Mouse (Mus musculus) heart, postnatal 4 days (tissue): Measurements from ENCODE around the gene Ptgdr2. TPM values are rescaled to one million over a fixed set of nuclear protein-coding genes. Genes with fewer than 3 reads are reported as not detected.
A peak's percentile ranks its signal among the peaks of the same experiment; 100 is the strongest.

Source experiments
- DNase-seq: peaks from one replicate; pipeline ENCODE4 v3.0.0; 2021
- total RNA-seq, 2 experiments: library from RNA; stranded (reverse); gene quantifications; 2 replicates each; pipeline ENCODE4 v1.2.3; 2021

Ptgdr2 gene
- total RNA-seq, result under 1 TPM; 0.09 to 0.12 TPM

DNA sequence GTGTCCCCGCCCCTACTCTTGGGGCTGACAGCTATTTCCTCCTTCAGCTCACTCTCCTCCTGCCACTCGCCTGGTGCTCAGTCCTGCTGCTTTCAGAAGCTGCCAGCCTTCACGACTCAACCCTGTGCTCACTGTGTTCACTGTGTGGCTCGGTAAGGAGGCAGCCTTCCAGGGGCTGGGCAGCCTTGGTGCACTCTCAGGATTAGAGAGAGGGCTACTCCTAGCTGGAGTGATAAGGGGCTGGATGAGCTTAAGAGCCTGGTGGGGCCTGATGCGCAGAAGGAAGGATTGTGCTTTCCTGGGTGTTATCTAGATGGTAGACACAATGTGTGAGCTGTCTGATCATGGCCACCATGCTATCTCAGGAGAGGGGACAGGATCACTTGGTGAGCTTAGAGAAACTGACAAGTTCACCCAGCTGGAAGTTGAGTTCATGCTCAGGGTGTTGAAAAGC is at the start of gene Ptgdr2:
Ptgdr2 (plus strand) TSS at position 51 of the 454 bp plus-strand sequence.
- no peak for DNase-seq

DNA sequence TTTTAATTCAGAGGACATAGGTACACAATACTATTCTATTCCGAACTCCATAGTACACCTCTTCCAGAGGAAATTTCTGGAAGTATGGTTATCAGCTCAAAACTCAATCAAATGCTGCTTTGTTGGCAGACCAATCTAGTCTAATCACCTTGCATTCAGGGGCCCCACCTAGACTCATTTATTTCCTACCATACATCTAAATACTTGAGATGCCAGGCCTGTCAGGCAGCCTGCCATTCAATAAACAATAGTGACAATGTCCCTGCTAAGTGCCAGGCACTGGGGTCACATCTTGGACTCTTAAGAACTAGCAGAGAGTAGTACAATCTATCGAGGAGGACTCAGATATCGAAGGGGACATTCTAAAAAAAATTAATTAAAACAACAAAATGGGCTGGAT is 44.8 kb upstream of the Ptgdr2 start:
- DNase-seq, result no peak

DNA sequence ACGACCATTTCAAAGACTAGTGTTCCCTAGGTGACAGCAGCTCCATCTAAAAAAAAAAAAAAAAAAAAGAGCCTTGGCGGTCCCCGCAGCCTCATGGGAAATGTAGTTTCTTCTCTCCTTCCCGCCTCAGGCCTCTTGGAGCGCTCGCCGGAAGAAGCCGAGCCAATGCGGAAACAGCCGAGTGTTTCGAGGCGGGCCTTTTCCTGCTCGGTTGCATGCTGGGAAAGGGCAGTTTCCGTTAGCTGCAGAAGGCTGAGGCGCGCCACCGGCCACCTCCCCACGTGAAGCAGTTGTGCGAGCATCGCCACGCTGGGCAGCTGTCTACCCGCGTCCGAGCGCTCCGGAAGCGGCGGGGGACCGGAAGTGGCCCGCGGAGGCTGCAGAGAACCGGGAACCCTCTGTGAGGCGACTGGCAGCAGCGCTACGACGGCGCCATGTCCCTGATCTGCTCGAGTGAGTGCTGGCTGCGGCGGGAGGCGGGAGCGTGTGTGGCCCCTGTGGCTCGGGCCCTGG is 41.9 kb upstream of the Ptgdr2 start, which contains the start of gene Prpf19:
Prpf19 (plus strand) TSS at position 216 of the 513 bp plus-strand sequence.
- peak; percentile 98 for DNase-seq

DNA sequence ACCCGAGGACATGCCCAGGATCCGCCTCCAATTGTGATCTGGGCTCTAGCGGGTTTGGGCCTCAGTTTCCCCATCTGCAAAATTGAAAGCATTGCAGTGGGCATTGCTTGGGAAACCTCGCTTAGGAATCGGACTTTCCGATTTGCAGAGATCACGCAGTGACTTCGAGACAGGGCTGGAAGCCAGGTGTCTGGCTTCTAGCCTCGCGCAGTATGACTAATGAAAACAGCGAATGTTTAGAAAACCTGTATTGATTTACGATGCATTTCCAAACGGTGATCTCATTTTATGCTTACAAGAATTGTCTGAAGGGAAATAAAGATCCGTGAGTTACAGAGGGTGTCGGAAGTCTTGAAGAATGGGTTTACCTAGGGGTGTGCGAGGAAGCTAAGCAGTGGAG is 41.3 kb upstream of the Ptgdr2 start:
- DNase-seq, result no peak

DNA sequence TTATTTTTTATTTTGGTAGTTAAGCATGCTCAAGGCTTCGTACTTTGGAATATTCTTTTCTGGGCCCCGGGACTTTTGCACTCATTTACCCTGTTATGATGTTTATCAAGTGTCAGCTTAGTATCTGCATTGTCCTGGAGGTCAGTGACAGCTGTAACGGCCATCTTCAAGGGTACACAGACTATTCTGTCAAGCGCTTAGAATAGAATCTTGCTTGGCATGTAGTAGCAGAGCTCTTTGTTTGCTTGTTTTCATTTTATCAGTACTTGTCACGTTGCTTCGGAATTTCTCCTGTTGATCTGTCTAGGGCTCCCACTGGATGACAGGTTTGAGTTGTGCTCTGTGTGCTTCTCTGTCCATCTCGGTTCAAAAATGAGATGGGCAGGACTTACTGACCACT is 40.1 kb upstream of the Ptgdr2 start:
- DNase-seq, result no peak

DNA sequence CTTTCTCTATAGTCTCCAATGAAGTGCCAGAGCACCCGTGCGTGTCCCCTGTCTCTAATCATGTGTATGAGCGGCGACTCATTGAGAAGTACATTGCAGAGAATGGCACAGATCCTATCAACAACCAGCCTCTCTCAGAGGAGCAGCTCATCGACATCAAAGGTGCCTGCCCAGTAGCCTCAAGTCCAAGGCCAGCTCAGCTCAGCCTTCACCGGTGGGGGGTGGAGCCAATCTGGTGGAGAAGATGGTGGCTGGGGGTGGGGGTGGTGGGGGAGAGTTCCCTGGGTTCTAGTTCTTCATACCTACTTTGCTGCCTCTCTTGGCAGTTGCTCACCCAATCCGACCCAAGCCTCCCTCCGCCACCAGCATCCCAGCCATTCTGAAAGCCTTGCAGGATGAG is 39.5 kb upstream of the Ptgdr2 start:
- no peak for DNase-seq

DNA sequence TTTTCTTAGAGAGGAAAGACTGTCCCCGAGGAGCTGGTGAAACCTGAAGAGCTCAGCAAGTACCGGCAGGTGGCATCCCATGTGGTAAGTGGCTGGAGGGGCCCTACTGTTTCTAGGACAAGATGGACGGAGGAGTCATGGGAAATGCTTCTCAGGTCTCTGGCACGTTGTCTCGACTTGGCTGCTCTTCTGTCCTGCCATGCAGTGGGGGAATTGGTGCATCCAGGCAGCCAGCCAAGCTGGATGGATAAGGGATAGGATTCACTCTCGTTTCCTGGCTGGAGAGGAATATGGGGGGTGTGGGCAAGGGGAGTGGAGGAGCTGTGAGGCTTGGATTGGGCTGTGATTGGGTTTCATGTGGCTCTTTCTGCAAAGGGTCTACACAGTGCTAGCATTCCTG is 36.6 kb upstream of the Ptgdr2 start:
- DNase-seq, result peak; percentile 78

DNA sequence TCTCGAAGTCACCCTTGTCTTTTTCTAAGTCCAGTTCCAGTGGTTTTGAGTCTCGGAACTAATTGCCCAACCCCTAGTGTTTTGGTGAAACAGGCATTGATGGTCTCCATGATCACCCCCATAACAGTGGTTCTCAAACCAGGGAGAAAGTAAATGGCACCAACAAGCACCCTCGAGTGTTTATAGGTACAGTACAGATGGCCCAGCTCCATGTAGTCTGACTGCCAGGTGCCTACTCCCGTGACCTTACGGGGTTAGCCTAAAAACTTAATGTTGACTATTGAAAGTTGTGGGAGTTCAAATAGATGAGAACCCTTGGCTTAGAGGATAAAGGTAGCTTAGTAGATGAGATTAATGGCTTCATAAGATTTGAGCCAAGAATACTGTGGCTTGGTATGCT is 35.9 kb upstream of the Ptgdr2 start:
- no peak for DNase-seq

DNA sequence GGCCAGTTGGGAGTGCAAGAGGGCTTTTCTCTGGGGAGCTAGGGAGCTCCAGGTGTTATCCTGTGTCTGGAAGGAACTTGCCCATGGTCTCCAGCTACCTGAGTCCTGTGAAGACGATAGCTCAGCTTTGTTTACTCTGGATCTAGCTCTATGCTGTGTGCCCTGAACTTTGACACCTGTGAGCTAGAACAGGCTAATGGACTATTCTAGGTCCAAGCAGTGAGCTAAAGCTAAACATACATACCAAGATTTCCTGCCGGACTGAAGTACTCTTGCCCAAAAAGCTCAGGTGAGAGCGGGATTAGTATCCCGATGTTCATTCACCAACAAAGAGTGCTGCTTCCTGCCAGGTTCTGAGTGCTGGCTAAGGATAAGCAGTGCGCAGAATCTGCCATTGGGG is 32.4 kb upstream of the Ptgdr2 start:
- DNase-seq, result no peak

DNA sequence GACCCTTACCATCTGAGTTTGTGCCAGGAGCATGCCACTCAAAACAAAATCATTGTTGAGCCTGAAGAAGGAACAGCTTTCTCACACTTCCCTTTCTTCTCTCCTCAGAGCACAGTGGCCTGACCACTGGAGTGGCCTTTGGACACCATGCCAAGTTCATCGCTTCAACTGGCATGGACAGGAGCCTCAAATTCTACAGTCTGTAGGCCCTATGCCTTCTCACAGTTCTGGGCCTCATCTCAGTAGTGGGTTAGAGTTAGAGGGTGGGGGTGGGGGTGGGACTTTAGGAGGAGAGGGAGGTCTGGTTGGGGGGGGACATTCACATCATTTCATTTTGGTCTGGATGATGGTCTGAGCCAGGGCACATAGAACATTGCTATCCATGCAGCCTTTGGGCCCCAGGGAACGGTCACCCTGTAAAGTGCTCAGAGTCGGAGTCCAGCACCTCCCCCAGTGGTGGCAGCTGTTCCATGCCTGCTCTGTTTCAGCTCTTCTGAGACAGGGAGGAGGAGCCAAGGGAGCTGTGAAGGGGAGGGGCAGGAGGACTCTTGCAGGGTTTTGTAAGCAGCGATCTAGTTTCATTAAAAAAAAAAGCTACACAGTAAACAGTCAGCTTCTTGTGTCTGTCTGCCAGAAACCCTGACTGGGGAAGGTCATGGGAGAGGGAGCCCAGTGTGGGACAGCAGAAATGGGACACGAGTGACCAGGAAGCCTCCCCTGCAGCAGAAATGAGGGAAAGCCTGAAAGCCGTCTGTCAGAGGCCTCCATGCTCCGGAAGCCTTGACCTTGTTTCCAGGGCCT is 31.8 kb upstream of the Ptgdr2 start:
- peak; percentile 75 for DNase-seq

DNA sequence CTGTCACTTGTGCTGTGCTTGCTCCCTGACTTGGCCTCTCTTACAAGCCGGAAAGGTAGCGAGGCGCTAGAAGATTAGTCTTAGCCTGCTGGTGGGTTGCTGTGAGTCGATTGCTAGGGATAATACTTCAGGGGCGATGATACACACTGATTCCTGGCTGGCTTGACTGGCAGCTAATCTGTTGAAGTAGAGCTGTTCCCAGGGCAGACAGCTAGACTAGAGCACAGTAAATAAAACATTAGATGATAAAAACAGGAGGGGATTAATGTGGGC is 31.3 kb upstream of the Ptgdr2 start:
- no peak for DNase-seq

DNA sequence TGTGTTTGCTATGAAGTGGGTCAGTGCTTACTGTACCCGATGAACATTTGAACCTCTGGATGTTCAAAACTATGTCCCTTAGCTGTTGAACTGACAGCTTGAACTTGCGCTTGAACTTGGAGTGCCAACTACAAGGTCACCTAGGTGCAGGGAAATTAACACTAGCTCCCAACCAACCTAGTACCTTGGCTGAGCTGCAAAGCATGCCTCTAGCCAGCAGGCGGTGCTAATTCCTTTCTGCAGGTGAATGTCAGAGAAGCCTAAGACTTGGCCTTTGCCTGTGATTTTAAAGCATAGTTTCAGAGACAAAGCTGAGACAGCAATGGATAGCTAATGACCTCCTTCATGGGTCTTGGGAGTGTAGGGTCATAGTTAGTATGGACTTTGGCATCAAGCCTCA is 29.1 kb upstream of the Ptgdr2 start:
- peak; percentile 79 for DNase-seq

DNA sequence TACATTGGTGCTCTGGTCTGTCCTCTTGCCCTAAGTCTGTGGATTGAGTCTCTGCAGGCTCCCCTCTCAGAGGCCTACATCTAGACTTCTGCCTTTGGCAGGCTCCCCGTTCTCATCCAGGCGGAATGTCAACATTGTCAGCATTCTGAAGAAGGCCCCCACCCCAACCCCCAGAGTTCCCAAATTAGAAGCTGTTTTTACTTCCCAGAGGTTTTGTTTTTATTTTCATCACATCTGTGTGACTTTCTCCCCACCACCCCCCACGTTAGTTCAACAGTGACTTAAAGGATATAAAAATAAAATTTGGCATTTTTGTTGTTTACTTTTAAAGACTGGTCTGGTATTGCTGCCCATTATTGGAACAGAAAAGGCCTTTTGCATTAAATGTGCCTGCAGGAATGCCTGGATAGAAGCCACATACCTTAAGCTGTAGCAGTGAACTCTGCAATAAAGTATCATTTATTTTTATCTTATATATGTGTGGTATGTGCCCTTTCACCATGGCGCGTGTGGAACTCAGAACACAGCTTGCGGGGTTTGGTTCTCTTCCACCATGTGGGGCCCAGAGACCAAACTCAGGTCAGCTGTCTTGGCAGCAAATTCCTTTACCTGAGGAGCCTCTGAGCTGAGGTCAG is 27.8 kb upstream of the Ptgdr2 start:
- DNase-seq, result peak; percentile 54

DNA sequence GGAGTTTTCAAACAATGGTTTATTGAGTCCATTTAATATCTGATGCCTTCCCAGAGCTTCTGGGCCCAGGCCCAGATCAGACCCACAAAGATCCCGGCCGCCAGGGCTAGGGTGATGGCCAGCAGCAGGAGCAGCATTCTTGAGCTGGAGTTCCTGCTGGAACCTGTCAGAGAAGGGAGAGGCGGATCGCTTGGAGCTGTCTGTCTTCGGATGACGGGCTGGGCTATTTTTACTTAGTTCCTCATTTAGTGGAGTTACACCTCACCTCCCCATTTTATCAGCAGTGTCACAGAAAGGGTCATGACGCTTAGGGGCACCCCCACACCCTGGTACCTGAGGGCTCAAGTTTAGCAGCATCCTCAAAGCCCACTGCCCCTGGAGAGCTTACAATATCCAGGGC is 22.7 kb upstream of the Ptgdr2 start:
- peak; percentile 42 for DNase-seq

DNA sequence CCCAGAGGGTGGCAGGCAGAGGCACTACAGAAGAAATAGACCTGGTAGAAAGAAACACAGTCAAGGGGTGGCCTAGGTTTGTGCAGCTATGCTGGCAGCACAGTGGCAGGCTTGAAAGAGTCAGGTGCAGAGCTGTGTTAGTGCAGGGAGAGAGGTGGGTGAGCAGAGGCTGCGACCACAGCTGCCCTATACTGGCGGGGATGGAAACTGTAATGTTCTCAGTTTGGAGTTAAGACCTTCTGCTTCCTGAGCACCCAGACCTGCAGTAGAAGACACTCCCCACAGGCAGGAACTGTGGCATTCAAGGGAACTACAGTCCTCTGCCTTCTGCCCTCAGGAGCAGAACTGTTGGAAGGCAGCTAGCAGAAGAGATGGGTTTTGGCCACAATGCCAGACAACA is 22.1 kb upstream of the Ptgdr2 start:
- no peak for DNase-seq

DNA sequence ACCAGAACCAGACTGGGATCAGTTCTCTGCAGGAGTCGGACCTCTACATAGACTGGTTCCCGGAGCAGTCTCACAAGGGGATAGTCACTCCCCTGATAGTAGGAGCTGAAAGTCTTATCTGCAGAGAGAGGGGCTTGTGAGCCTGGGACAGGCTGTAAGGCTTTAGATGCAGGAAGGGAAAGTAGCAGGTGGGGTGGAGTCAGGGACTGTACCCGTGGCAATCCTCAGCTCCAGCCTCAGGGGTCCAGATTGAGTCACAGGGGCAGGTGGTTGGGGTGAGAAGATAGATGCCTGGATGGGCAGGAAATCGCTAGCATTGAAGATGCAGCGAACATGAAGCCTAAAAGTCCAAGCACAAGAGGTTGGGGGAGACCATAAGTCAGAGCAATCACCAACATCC is 20.5 kb upstream of the Ptgdr2 start:
- DNase-seq, result no peak

DNA sequence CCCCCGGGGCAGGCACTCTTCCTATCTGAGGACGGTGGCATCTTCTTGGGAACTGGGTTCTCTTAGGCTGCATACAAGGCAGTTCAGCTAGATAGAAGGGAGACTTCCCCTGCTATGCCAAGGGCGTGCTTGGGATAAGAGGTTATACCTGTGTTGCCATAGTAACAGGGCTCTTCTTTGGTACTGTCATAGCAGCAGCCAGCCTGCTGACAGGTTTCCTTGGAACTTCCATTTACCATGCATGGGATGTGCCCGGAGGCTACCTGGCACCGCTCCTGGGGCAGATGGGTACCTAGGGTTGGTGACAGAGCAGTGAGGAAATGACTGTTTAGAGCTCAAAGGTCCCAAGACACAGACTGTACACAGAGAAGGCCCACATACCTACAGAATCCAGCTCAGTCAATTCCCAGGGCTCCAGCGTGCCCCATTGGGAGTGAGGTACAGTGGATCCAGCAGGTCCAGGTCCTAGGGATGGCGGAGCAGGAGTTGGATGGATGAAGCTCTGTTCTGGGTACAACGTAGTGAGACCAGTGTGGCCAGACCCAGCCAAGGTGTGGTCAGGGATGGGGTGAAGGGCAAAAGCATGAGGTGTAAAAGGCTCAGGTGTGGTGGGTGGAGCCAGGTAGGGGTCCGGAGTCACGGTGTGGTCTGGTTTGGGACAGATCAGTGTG is 18.5 kb upstream of the Ptgdr2 start:
- DNase-seq, result no peak

DNA sequence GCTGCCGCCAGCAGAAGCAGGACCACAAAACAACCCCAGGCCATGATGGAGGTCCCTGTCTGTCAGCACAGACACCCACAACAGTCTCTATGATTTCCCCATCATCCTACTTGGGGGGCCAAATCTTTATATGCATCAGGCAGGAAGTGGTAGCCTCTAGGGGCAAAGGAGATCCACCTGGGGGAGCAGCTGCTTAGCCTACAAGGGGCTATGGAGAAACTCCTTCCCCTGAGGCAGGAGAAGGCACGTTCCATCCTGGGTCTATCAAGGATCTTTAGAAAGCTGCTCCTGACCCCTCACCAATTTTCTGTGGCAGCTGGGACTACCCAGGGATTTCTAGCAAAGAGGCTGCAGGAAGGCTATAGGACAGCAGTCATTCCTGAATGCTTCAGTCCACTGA is 16.4 kb upstream of the Ptgdr2 start, which contains the start of gene Zp1:
Zp1 (minus strand) TSS at position 101 of the 400 bp plus-strand sequence.
- no peak for DNase-seq

DNA sequence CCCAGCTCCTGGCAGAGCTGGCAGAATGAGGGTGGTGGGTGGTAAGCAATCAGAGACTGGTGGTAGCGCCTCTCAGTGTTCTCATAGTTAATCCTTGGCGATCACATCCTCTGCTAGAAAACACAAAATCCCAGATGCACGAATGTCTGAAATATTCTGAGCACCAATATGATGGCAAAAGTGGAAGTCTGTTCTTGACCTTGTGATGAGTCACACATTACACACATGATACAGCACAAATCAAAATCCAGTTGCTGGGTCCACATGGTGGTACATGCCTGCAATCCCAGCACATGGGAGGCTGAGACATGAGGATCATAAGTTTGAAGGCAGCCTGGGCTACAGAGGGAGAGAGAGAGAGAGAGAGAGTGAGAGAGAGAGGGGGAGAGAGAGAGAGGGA is 15.9 kb upstream of the Ptgdr2 start:
- no peak for DNase-seq

DNA sequence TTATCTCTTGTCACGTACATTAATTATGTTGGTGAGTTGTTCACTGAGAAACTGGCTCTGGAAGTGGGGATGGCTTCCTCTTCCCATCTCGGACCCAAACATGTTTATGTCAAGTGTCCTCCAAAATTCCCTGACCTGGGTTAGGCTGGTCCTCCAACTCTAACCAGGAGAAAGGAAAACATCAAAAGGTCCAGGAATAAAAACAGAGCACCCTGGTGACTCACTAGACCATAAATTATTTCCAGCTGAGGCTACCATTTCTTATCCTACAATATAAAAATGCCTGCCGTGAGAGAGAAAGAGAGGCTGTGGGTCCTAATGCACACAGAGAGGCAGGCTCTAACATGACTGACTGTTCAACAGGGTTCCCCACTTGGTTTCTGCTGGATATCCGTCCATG is 12.7 kb upstream of the Ptgdr2 start:
- DNase-seq, result no peak

DNA sequence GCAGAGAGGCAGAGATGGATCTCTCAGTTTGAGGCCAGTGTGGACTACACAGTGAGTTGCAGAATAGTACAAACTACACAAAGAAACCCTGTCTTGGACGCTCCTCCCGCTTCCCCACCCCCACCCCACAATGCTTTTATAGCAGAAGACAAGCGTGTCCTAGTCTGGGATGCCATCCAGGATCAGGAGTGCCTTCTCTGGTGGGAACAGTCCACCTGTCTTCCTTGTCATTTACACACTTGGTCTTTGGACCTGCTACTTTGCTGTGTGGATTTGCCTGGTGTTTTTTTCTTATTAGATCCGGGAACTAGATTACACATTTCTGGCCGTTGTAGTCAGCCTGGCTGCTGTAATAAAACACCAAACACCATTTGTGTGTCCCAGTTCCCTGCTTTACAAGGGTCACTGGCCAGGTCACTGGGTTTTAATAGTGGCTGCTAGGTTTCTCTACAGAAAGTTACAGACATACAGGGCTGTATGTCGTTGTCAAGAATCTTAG is 10.8 kb upstream of the Ptgdr2 start:
- DNase-seq, result no peak

DNA sequence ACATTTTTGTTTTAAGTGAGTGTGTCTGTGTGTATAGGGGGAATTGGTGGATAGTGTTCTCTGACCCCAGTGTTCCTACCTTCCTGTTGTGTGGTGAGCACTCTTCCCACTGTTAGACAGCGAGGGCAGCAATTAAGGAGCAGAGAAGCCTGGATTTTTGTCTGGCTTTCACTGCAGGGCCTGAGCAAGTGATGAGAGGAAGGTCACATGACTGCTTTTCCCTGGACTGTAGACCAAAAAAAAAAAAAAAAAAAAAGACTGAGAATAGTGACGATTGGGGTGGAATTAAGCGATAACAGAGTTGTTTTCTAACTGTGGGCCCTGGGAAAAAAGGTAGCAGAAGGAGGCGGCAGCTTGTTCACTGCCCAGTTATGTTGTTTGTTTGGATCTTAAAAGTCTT is 10.3 kb upstream of the Ptgdr2 start:
- no peak for DNase-seq

DNA sequence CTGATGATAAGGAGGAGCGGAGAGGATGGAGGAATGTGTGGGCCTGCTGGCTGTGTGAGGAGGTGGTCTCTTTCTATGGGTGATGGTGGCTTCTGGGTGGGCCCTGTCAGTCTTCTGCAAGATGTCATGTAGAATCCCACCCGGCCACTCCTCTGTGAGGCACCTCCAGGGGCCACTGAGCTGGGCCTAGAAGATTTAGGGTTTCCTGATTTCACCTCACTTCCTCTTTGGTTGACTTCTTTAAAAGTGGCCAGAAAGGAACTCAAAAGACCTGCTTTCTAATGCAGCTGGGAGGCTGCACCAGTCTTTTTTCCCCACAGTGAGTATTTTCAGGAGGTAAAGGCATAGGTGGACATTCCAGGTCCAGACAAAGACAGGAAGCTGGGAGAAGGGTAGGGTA is 6.3 kb upstream of the Ptgdr2 start:
- DNase-seq, result no peak
